Mouse (Mus musculus) embryonic facial prominence, embryonic 12.5 days (tissue): ENCODE results near the gene Tubgcp5. TPM values are rescaled to one million over a fixed set of nuclear protein-coding genes. Genes with fewer than 3 reads are reported as not detected.
"Not testable (repeated sequence)": the region's sequence is repeated elsewhere in the genome, so short reads cannot be mapped to it uniquely, and the experiment has no call there.

Experiments used
- ATAC-seq: fragments of 200-750 bp; cut with Nextera tagmentation; 2 replicates; pipeline ENCODE4 v1.8.0; 2017; ENCODE audit not compliant: insufficient number of reproducible peaks, insufficient read depth, low FRiP score, low TSS enrichment
- H3K27ac ChIP-seq: fragments of 300-500 bp; sonication (generic); 2 replicates; pipeline ENCODE4 v1.5.1; 2016; ENCODE audit warnings: mild to moderate bottlenecking
- H3K27me3 ChIP-seq: fragments of 300-500 bp; sonication (generic); 2 replicates; pipeline ENCODE4 v1.6.1; 2016; ENCODE audit warnings: mild to moderate bottlenecking, moderate library complexity
- H3K36me3 ChIP-seq: fragments of 300-500 bp; sonication (generic); 2 replicates; pipeline ENCODE4 v1.6.1; 2016; ENCODE audit warnings: mild to moderate bottlenecking
- H3K4me1 ChIP-seq: fragments of 300-500 bp; sonication (generic); 2 replicates; pipeline ENCODE4 v1.6.1; 2016
- H3K4me2 ChIP-seq: fragments of 300-500 bp; sonication (generic); replicated peaks from 2 replicates; pipeline ENCODE4 v1.6.1; 2016; ENCODE audit warnings: mild to moderate bottlenecking, moderate library complexity
- H3K4me3 ChIP-seq: fragments of 300-500 bp; sonication (generic); 2 replicates; pipeline ENCODE4 v1.5.1; 2016; ENCODE audit warnings: mild to moderate bottlenecking
- H3K9ac ChIP-seq: fragments of 300-500 bp; sonication (generic); 2 replicates; pipeline ENCODE4 v1.6.1; 2016; ENCODE audit warnings: mild to moderate bottlenecking, moderate library complexity
- H3K9me3 ChIP-seq: fragments of 300-500 bp; sonication (generic); 2 replicates; pipeline ENCODE4 v1.6.1; 2016; ENCODE audit warnings: mild to moderate bottlenecking, moderate library complexity
- WGBS: fragments of 180-500 bp; shearing (Covaris S2); methylation state at CpG from one replicate; pipeline ENCODE4 v1.1.7; 2016; 5-methylcytosine and 5-hydroxymethylcytosine counted together
- polyA plus RNA-seq: library from polyadenylated mRNA; unstranded; fragments of >200 nt; fragmentation: Nextera tagmentation; extraction: Ambion mirVana; gene quantifications from 2 replicates; pipeline ENCODE4 v1.2.1, GENCODE M21; 2016

Gene Tubgcp5
- 44.3 and 48.2 TPM in 2 replicates for polyA plus RNA-seq

DNA sequence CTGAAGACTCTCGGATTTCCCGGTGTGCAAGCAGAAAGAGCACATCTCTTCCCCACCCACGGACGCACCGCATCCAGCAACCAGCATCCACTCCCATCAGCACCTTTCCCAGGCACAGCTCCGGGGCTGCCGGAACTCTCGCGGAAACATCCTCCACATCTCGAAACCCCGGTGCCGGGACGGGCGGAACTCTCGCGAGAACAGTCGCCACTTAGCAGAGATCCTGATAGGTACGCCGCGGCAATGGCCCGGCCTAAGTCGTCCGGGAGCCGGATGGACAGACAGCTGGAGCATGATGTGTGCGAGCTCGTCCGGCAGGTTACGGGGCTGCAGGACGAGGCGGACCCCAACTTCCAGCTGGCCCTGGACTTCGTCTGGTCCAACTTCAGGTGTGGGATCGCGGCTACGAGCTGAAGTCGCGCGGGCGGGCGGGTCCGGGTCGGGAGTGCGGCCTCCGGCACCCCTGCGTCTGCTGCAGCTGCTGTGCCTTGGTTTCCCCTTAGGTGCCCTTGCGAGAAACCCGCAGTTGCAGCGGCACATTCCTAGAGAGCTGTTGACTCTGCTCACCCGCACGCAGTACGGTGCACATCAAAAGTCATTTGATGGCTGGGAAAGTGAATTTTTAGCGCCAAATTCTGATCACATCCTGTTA is at the start of gene Tubgcp5:
Gene Tubgcp5 (plus strand): TSS at position 203 of the 652 bp plus-strand sequence.
- H3K27ac ChIP-seq = peak within 1 kb of the TSS; percentile 73
- under 1% methylated on average over 46 of the region's 51 CpGs for WGBS

DNA sequence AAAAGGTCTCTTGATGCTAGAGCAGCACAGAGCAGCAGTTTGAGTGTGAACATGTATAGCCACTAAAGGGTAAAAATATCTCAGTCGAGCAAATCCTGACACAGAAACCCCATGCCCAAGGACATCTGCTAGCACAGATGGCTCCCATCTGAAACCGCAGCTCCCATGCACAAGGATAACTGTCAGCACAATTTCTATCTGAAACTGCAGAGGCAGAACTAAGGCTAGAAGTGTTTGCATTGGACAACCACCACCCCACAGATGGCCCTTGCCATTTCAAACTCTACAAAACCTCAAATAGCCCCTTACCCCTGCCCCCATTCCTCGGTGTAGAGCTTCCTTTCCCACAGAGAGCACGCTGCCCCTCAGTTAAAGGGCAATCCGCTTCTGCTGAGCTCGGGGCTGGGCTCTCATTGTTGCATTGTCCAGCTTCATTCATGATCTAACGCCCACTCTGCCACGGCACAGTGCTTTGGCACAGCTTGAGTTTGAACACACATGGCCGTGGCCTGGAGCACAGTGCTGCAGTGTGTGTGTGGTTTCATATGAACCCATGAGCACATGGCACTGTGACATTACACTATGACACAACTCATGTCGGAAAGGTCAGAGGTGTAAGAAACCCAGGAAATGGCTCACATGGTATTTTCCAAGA is 49.3 kb upstream of the Tubgcp5 start:
- no peaks in the 10 kb centered on the region for H3K27me3 ChIP-seq
- ATAC-seq = 0 out of 2 replicates have a peak, but pooled peaks have one; percentile 15
- WGBS = 56% methylated on average over 10 of the region's 10 CpGs
- H3K9me3 ChIP-seq = no peaks in the 10 kb centered on the region
- no peak overlapping the region for H3K4me3 ChIP-seq
- H3K36me3 ChIP-seq = no peaks in the 10 kb centered on the region
- no peak overlapping the region for H3K9ac ChIP-seq
- no peak overlapping the region for H3K27ac ChIP-seq
- no peak overlapping the region for H3K4me2 ChIP-seq
- H3K4me1 ChIP-seq = 0 out of 2 replicates have a peak, but pooled peaks cover 4% of the 10 kb centered on the region

More for the DNA sequence above, at the start of gene Tubgcp5:
- Histone ChIP-seq H3K4me2 (peak within 1 kb of the TSS; percentile 72), H3K9ac (peak within 1 kb of the TSS; percentile 85), H3K4me3 (peak within 1 kb of the TSS; percentile 82), H3K36me3 (peaks cover 22% of the 10 kb centered on the region), H3K4me1 (peaks cover 6% of the 10 kb centered on the region), H3K9me3 (no peaks in the 10 kb centered on the region), H3K27me3 (no peaks in the 10 kb centered on the region)
- ATAC-seq = peak; percentile 99

DNA sequence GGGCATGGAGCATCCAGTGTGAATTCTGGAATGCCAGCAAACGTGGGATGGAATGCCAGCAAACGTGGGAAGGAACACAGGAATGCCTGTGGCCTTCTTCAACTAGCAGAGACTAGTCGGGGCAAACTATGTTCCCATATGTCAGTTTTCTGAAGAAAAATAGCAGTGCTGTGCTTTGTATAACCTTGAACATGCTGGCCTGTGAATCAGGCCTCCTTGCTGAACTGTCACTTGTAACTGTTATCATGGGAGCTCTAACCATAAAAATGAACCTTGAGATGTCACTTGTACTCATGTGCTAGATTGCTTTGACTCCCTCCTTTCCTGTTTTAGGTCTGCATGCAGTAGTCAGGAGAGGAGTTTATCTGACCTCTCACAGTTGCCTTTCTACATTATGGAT is 43.1 kb upstream of the Tubgcp5 start:
- H3K36me3 ChIP-seq = no peaks in the 10 kb centered on the region
- H3K9me3 ChIP-seq = no peaks in the 10 kb centered on the region
- no peak overlapping the region for H3K4me2 ChIP-seq
- WGBS = 77% methylated on average over 3 of the region's 3 CpGs
- H3K27ac ChIP-seq = no peak overlapping the region
- no peaks in the 10 kb centered on the region for H3K4me1 ChIP-seq
- no peak overlapping the region for H3K9ac ChIP-seq
- ATAC-seq = no peak
- H3K27me3 ChIP-seq = no peaks in the 10 kb centered on the region
- H3K4me3 ChIP-seq = no peak overlapping the region

DNA sequence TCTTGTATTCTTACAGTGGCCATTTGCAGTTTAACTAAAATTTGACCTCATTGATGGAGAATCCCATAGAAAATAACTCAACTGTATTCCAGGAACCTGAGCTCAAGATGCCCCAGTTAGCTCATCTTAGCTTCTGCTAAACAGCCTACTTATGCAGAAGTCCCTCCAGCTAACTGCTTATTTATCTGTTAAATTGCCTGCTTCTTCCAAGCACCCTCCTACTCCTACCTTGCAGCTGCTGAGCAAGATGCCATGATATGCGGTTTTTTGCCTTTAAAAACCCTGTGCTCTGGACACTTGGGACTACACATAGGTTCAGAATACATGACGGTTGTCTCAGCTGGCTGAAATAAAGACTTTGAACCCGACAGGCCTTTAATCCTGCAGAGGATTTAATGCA is 34.6 kb upstream of the Tubgcp5 start:
- 61% methylated on average over 3 of the region's 3 CpGs for WGBS
- H3K9ac ChIP-seq = no peak overlapping the region

DNA sequence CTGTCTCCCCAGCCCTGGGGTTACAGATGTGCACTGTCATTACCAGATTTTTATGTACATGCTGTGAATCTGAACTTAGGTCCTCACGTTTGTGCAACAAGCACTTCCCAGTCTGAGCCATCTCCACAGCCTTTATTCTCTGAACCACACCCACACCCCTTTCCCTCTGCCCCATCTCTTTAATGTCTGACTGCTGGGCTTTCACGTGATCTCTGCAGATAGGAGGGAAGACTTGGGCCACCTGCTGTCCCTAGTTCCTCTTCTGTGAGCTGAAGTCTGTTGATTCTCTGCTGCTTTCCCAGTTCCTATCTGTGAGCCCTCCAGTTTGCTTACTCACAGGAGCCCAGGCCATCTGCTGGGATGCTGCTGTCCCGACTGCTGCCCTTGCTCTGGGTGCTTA is 26.0 kb upstream of the Tubgcp5 start, which contains the start of gene Siglech:
Gene Siglech (plus strand): TSS at position 253 of the 400 bp plus-strand sequence.
- Histone ChIP-seq H3K9me3 (no peaks in the 10 kb centered on the region), H3K36me3 (no peaks in the 10 kb centered on the region), H3K4me2 (no peak within 1 kb of the TSS), H3K4me1 (no peaks in the 10 kb centered on the region), H3K9ac (no peak within 1 kb of the TSS), H3K27ac (no peak within 1 kb of the TSS), H3K27me3 (no peaks in the 10 kb centered on the region), H3K4me3 (no peak within 1 kb of the TSS)
- WGBS = 48% methylated on average over 3 of the region's 3 CpGs
- no peak for ATAC-seq

More for the DNA sequence above, 34.6 kb upstream of the Tubgcp5 start:
- Histone ChIP-seq H3K9me3 (no peaks in the 10 kb centered on the region), H3K4me1 (no peaks in the 10 kb centered on the region), H3K27ac (no peak overlapping the region), H3K36me3 (no peaks in the 10 kb centered on the region), H3K4me3 (no peak overlapping the region), H3K27me3 (no peaks in the 10 kb centered on the region), H3K4me2 (no peak overlapping the region)
- ATAC-seq = no peak

DNA sequence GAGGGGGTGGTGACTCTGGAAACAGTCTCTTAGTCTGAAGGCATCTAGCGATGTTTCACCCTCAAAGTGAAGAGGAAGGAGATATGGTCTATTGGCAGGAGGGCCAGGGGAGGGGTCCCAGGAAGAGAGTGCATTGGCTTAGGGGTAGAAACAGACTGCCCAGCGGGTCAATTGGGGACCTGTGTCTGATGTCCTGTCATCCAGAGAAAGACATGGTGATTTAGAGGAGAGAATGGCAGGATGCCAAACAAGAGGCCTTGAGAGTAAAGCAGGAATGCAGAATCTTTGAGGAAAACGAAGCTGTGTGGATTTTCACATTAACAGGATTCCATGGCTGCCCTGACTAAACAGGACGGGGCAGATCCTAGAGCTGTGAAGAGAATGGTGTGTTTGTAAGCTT is 13.9 kb upstream of the Tubgcp5 start:
- Histone ChIP-seq H3K27ac (no peak overlapping the region), H3K4me2 (no peak overlapping the region), H3K4me1 (no peaks in the 10 kb centered on the region), H3K9ac (no peak overlapping the region), H3K9me3 (no peaks in the 10 kb centered on the region), H3K36me3 (no peaks in the 10 kb centered on the region), H3K27me3 (no peaks in the 10 kb centered on the region), H3K4me3 (no peak overlapping the region)
- no peak for ATAC-seq
- WGBS = 70% methylated on average over 4 of the region's 4 CpGs

DNA sequence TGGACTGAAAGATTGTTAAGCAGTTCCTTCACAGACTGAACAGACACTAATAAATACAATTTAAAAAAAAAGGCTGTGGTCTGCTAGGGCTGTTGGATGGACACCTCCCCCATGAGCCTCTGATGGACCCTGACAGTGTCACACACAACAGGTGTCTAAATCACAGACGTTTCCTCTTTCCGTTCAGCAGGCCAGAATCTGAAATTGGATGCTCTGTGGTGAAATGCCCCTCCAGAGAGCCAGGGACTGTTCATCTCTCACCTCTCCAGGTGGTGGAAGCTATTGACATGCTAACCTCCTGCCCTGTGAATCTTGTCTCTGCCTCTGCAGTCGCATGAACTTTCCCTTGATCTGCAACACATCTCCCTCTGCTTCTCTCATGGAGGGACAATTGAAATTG is 11.5 kb upstream of the Tubgcp5 start:
- ATAC-seq = no peak
- 46% methylated on average over 3 of the region's 3 CpGs for WGBS

DNA sequence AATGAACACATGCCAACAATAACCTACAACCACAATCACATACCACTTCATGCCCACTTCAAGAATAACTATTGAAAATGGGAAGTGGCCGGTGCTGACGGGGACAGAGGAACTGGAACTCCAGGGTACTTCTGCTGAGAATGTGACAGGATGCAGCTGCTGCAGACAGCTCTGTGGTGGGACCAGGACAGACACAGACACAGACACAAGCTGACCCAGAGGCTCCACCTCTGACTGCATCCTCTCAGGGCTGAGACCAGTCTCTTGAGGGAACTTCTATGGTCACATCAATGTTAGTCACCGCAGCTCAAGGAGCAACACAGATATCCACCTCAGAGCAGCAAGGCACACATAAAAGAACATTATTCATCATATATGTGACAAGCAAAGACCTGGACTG is 9.4 kb upstream of the Tubgcp5 start:
- H3K9ac ChIP-seq = no peak overlapping the region
- WGBS = 85% methylated on average over 3 of the region's 3 CpGs
- H3K4me3 ChIP-seq = no peak overlapping the region
- H3K4me2 ChIP-seq = no peak overlapping the region
- H3K27me3 ChIP-seq = no peaks in the 10 kb centered on the region
- no peaks in the 10 kb centered on the region for H3K9me3 ChIP-seq
- 0 out of 2 replicates have a peak, but pooled peaks have one; percentile 10 for ATAC-seq
- H3K36me3 ChIP-seq = no peaks in the 10 kb centered on the region
- H3K27ac ChIP-seq = no peak overlapping the region
- H3K4me1 ChIP-seq = no peaks in the 10 kb centered on the region

More for the DNA sequence above, 11.5 kb upstream of the Tubgcp5 start:
- Histone ChIP-seq H3K9me3 (no peaks in the 10 kb centered on the region), H3K36me3 (no peaks in the 10 kb centered on the region), H3K27me3 (no peaks in the 10 kb centered on the region), H3K4me3 (no peak overlapping the region), H3K27ac (no peak overlapping the region), H3K9ac (no peak overlapping the region), H3K4me2 (no peak overlapping the region), H3K4me1 (no peaks in the 10 kb centered on the region)

DNA sequence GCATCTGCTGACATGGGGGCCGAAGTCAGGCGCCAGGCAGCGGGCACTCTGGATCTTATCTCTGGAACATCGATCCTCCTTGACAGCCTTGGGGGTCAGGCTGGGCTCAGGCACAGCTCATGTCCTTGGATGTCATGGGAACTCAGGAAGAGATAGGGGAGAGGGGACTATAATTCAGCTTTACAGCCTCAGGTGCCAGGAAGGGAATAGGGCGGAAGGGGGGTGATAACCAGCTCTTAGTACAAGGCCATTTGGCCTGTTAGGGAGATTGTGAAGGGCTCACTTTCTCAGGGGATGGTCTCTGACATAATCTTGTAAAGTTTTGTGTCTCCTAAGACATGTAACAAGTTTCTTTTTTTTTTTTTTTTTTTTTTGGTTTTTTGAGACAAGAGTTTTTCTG is 3.4 kb upstream of the Tubgcp5 start:
- not testable (repeated sequence) for H3K4me1 ChIP-seq, H3K9ac ChIP-seq, H3K27me3 ChIP-seq, H3K9me3 ChIP-seq, H3K4me3 ChIP-seq, ATAC-seq, H3K36me3 ChIP-seq, H3K27ac ChIP-seq, H3K4me2 ChIP-seq
- WGBS = 87% methylated on average over 5 of the region's 5 CpGs

DNA sequence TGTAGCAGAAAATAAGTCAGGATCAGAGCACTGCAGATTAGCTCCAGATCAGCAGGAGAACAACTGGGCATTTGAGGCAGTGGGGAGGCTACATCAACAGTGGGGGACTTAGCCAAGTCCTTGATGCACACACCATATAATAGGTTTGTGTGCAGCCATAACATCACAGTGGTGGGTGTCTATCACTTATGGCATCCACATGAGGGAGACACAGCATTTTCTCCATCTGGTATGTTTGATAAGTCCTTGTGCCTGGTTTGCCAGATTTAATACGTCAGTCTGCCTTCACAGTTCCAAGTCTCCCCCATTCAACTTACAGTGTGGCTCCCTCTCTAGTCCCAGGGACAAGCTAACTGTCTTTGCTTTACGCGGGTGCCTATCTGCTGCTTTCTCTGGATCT is 1.7 kb upstream of the Tubgcp5 start:
- Histone ChIP-seq H3K4me1 (peaks cover 6% of the 10 kb centered on the region), H3K9ac (no peak overlapping the region), H3K27me3 (no peaks in the 10 kb centered on the region), H3K36me3 (peaks cover 14% of the 10 kb centered on the region), H3K27ac (no peak overlapping the region), H3K4me2 (no peak overlapping the region), H3K9me3 (no peaks in the 10 kb centered on the region), H3K4me3 (no peak overlapping the region)
- WGBS = 88% methylated on average over 3 of the region's 3 CpGs
- no peak for ATAC-seq

DNA sequence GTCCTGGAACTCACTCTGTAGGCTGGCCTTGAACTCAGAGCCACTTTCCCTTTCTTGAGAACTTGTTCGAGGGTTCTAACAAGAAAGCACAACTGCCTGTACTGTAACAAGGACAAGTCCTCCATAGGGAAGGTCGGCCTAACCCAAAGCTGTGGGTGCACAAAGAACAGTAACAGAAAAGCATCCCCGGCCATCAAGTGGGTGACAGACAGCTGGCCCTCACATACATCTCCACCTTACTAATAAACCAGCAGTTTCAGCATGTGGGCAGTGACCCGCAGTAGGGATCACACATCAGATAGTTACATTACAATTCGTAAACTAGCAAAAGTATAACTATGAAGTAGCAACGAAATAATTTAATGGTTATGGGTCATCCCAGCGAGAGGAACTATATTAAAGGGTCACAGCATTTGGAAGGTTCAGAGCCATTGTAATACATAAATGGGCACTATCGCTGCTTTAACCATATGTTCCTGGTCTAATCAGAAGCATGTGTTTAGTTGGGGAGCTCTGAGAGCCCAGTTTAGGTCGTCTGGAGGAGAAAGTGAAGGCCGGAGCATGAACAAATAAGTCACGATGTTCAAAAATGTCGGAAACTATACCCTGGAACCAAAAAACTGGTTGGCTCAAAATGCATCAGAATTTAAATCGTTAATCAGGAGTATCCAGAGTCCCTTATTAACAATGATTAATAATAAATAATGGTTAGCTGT is 560 bp upstream of the Tubgcp5 start:
- Histone ChIP-seq H3K4me3 (peak overlapping the region; percentile 82), H3K36me3 (peaks cover 19% of the 10 kb centered on the region), H3K27me3 (no peaks in the 10 kb centered on the region), H3K9ac (peak overlapping the region; percentile 85), H3K27ac (0 out of 2 replicates have a peak overlapping the region, but pooled peaks have one; percentile 43), H3K4me1 (peaks cover 6% of the 10 kb centered on the region), H3K9me3 (no peaks in the 10 kb centered on the region), H3K4me2 (peak overlapping the region; percentile 72)
- 30% methylated on average over 13 of the region's 13 CpGs for WGBS
- ATAC-seq = no peak
